Mouse (Mus musculus) left cerebral cortex, postnatal 4 days (tissue): ENCODE data around the gene U2af2. TPM values are rescaled to one million over a fixed set of nuclear protein-coding genes. Genes with fewer than 3 reads are reported as not detected.

Experiments
- DNase-seq: peaks from one replicate; pipeline ENCODE4 v3.0.0-alpha.2; 2022
- intact Hi-C: fragments of 180-260 bp; cut with DNase I; formaldehyde crosslinking; loops from one replicate; pipeline ENCODE4 v1.15.1; 2025
- total RNA-seq, 2 experiments: library from RNA; stranded (reverse); gene quantifications; 2 replicates each; pipeline ENCODE4 v1.2.3; 2021

U2af2 gene
- total RNA-seq, 2 experiments from 2014 or later, result 222 to 229 TPM

- intact Hi-C loops, result no loop called here
Measured at GRCm38 (mm10) chr7:5036136-5036535, 25.8 kb upstream of the U2af2 start.

GRCm38 (mm10) chr7:5037026-5037425, 24.9 kb upstream of the U2af2 start:
- DNase-seq, result no peak
- intact Hi-C loops, result no loop called here

More at GRCm38 (mm10) chr7:5036136-5036535, 25.8 kb upstream of the U2af2 start:
- DNase-seq, result no peak

GRCm38 (mm10) chr7:5037467-5037866, 24.5 kb upstream of the U2af2 start:
- no peak for DNase-seq
- intact Hi-C loops, result no loop called here

GRCm38 (mm10) chr7:5038109-5038732, 23.7 kb upstream of the U2af2 start, which contains the start of gene Zfp784:
Gene Zfp784, minus strand, starts transcription at chr7:5038446.
- peak; percentile 93 for DNase-seq
- intact Hi-C loops, result no loop called here

- DNase-seq, result no peak
- intact Hi-C loops, result no loop called here
Measured at GRCm38 (mm10) chr7:5038940-5039339, 23.0 kb upstream of the U2af2 start.

GRCm38 (mm10) chr7:5044981-5045380, 17.0 kb upstream of the U2af2 start:
- no peak for DNase-seq
- intact Hi-C loops, result loop anchor here (10.0 kb wide), 1 partner anchor 110 kb away; no protein-coding TSS in a partner anchor

GRCm38 (mm10) chr7:5046112-5046511, 15.8 kb upstream of the U2af2 start:
- intact Hi-C loops, result loop anchor here (10.0 kb wide), 1 partner anchor 111 kb away; no protein-coding TSS in a partner anchor
- DNase-seq, result no peak

GRCm38 (mm10) chr7:5047313-5047712, 14.6 kb upstream of the U2af2 start:
- no peak for DNase-seq
- intact Hi-C loops, result loop anchor here (10.0 kb wide), 1 partner anchor 113 kb away; no protein-coding TSS in a partner anchor

GRCm38 (mm10) chr7:5051193-5052192, 10.4 kb upstream of the U2af2 start, which contains the start of gene Zfp580:
Gene Zfp580, plus strand, starts transcription at chr7:5051538.
- peak; percentile 81 for DNase-seq
- intact Hi-C loops, result loop anchor here (5.0 kb wide), 1 partner anchor 34 kb away; the partner anchor contains the start of gene Gm44973

GRCm38 (mm10) chr7:5052438-5052837, 9.5 kb upstream of the U2af2 start:
- no peak for DNase-seq
- intact Hi-C loops, result loop anchor here (5.0 kb wide), 1 partner anchor 35 kb away; the partner anchor contains the start of gene Gm44973

- intact Hi-C loops, result loop anchor here (5.0 kb wide), 1 partner anchor 36 kb away; the partner anchor contains the start of gene Gm44973
- no peak for DNase-seq
Measured at GRCm38 (mm10) chr7:5052931-5053343, 9.0 kb upstream of the U2af2 start.

- no peak for DNase-seq
- intact Hi-C loops, result loop anchor here (5.0 kb wide), 1 partner anchor 36 kb away; the partner anchor contains the start of gene Gm44973
Measured at GRCm38 (mm10) chr7:5053456-5054179, 8.3 kb upstream of the U2af2 start.

- intact Hi-C loops, result no loop called here
Measured at GRCm38 (mm10) chr7:5056651-5057263, 5.2 kb upstream of the U2af2 start.

GRCm38 (mm10) chr7:5057381-5057780, 4.6 kb upstream of the U2af2 start:
- no peak for DNase-seq
- intact Hi-C loops, result no loop called here

More at GRCm38 (mm10) chr7:5056651-5057263, 5.2 kb upstream of the U2af2 start:
- peak; percentile 50 for DNase-seq

- no peak for DNase-seq
- intact Hi-C loops, result no loop called here
Measured at GRCm38 (mm10) chr7:5057804-5058203, 4.1 kb upstream of the U2af2 start.

- intact Hi-C loops, result no loop called here
- no peak for DNase-seq
Measured at GRCm38 (mm10) chr7:5058631-5059030, 3.3 kb upstream of the U2af2 start.

- DNase-seq, result no peak
- intact Hi-C loops, result no loop called here
Measured at GRCm38 (mm10) chr7:5059421-5059820, 2.5 kb upstream of the U2af2 start.

GRCm38 (mm10) chr7:5060239-5060731, 1.7 kb upstream of the U2af2 start:
- intact Hi-C loops, result no loop called here
- DNase-seq, result peak; percentile 88

- intact Hi-C loops, result no loop called here
- DNase-seq, result peak; percentile 99
Measured at GRCm38 (mm10) chr7:5060944-5061773, 784 bp upstream of the U2af2 start.
